Mouse (Mus musculus) Patski (cell line): ENCODE data around the gene Calu. TPM values are rescaled to one million over a fixed set of nuclear protein-coding genes. Genes with fewer than 3 reads are reported as not detected.

ENCODE experiments used
- ATAC-seq: fragments of 100-300 bp; one replicate; pipeline ENCODE4 v1.8.0; 2021
- CTCF ChIA-PET: fragments of 350-600 bp; sonication (Branson Sonifier 250); formaldehyde crosslinking; loops from one replicate; lab custom pipeline; 2022; ENCODE audit warnings: inconsistent platforms; lab: Charles Lee
- POLR2A ChIA-PET: fragments of 350-600 bp; sonication (Branson Sonifier 250); formaldehyde crosslinking; loops from one replicate; lab custom pipeline; 2022; ENCODE audit warnings: antibody characterized with exemption, inconsistent platforms; lab: Charles Lee
- DNase-seq: peaks from one replicate; pipeline ENCODE4 v3.0.0-alpha.2; 2011; ENCODE audit warnings: low read depth, low spot score
- H3K27me3 ChIP-seq: fragments of 371-371 bp; one replicate; pipeline ENCODE4 v1.5.1; 2021
- CTCF ChIP-seq: fragments of 100-300 bp; IDR thresholded peaks from one replicate; pipeline ENCODE4 v1.5.1; 2021
- in situ Hi-C: fragments of 300-500 bp; cut with MboI; formaldehyde crosslinking; loops from 3 replicates; pipeline ENCODE4 v1.11.1; 2018; ENCODE audit warnings: low pct_unique_long_range_greater_than_20kb, mixed read lengths
- polyA plus RNA-seq: library from polyadenylated mRNA; unstranded; gene quantifications from one replicate; pipeline ENCODE4 v1.2.3, GENCODE M21; 2021

The Calu gene
- polyA plus RNA-seq, 1 experiment from 2014 or later, result 448 TPM

DNA sequence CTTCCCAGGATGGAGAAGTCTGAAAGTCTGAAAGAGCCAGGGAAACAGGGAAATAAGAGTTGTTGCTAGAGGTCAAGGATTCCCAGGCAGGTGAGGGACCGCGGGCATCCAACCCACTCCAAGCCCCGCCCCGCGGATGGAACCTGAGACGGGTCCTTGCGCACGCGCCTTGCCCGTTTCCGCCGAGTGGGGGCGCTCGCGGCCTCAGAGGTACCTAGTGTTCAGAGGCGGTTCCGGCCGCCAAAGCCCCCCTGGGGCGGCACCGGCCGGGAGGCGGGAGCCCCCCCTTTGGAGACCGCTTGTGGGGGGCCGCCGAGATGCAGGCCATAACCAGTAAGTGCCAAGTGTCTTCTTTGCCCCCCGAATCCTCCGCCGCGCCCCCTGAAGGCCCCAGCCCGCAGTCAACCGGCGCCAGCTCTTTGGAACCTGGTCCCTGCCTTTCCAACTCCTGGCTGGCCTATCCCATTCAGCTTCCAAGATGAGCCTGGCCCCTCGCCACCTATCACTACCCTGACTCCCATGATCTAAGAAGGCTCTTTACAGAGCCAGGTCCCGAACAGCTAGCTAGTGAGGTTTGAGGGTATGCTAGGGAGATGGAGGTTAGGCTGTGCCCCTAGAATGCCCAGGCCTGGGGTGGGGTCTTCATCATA, 54.9 kb downstream of the Calu start:
- ChIA-PET CTCF (no interaction called here), POLR2A (no interaction called here)
- in situ Hi-C loops, result no loop called here
- TF ChIP-seq CTCF, result no peak
- no peaks in the 10 kb centered on the region for H3K27me3 ChIP-seq
- DNase-seq (no peak), ATAC-seq (no peak)

DNA sequence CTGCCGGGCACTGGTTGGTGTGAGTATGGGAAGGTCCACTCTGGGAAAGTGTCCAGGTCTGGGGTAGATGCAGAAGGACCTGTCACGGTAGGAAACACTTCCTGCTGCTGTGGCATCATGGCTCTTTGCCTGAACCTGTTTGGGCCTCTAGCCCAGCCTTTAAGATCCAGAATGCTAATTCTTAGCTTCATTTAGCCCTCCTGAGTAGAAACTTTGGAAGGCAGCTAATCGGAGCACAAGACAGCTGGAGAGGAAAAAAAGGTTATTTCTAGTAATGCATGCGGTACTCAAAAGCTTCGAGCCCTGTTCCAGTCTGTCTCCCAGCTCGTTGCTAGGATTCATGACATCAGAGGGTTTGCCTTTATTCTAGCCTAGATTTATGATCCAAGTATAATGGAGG, 58.5 kb downstream of the Calu start:
- DNase-seq, result no peak
- in situ Hi-C loops, result no loop called here
- TF ChIP-seq CTCF, result no peak
- ATAC-seq, result no peak
- H3K27me3 ChIP-seq, result no peaks in the 10 kb centered on the region
- ChIA-PET POLR2A (interaction anchor here (1.1 kb wide), 1 partner anchor 11 kb away, joined by 3 read pairs; no protein-coding TSS in a partner anchor), CTCF (interaction anchor here (1.5 kb wide), 1 partner anchor 16 kb away, joined by 4 read pairs; no protein-coding TSS in a partner anchor)

- POLR2A ChIA-PET, result no interaction called here
- no peaks in the 10 kb centered on the region for H3K27me3 ChIP-seq
- ATAC-seq, result no peak
- no peak for TF ChIP-seq CTCF
- in situ Hi-C loops, result no loop called here
- CTCF ChIA-PET, result interaction anchor here (1.9 kb wide), 1 partner anchor 10 kb away, joined by 5 read pairs; no protein-coding TSS in a partner anchor
- no peak for DNase-seq
These were observed 67.6 kb downstream of the Calu start for GRCm38 (mm10) chr6:29415446-29415845.

DNA sequence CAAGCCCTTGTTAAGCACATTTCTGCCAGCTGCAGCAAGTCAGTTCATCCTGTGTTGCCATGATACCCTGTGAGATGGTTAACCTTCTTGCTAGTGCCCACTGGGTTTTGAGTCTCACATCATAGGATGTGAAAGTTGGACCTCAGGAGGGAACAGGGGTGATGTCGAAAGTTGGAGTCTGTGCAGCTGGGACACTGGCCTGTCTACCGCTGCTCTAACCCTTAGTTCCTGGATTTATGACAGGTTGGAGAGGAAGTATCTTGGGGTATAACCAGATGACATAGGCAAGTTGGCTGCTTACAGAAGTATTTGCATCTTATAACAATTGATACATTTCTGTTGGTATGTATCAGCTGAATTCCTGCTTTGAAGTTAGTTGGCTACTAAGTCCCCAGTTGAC, 72.7 kb downstream of the Calu start:
- in situ Hi-C loops, result no loop called here
- DNase-seq (no peak), ATAC-seq (no peak)
- CTCF ChIA-PET, result no interaction called here
- no peak for TF ChIP-seq CTCF
- POLR2A ChIA-PET, result interaction anchor here (2.3 kb wide), 1 partner anchor 9 kb away, joined by 5 read pairs; no protein-coding TSS in a partner anchor
- no peaks in the 10 kb centered on the region for H3K27me3 ChIP-seq

DNA sequence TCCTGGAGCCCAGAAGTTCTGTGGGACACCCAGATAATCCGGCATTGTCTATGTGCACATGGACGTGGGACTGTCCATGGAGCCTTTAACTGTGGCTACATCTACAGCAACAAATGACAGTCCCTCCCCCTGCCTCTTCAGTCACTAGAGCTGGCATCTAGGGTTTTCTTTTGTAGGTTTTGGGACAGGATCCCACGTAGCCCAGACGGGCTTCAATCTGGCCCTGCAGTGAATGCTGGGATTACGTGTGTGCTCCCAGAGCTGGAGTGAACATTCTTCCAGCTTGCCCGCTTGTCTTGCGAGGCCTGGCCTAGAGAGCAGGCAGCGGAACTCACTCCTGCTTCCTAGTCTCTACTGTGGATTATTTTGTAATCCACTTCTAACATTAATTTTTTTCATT, 77.2 kb downstream of the Calu start:
- in situ Hi-C loops, result no loop called here
- no peaks in the 10 kb centered on the region for H3K27me3 ChIP-seq
- ChIA-PET POLR2A (interaction anchor here (0.8 kb wide), 1 partner anchor 850 kb away, joined by 3 read pairs; no protein-coding TSS in a partner anchor), CTCF (interaction anchor here (1.0 to 1.4 kb wide), 2 partner anchors 10 to 12 kb away, joined by 3 to 5 read pairs; no protein-coding TSS in a partner anchor)
- DNase-seq (no peak), ATAC-seq (no peak)
- no peak for TF ChIP-seq CTCF

GRCm38 (mm10) chr6:29426331-29426730, 78.5 kb downstream of the Calu start:
- in situ Hi-C loops, result no loop called here
- no peak for TF ChIP-seq CTCF

More at GRCm38 (mm10) chr6:29426331-29426730, 78.5 kb downstream of the Calu start:
- CTCF ChIA-PET, result interaction anchor here (1.4 kb wide), 1 partner anchor 11 kb away, joined by 5 read pairs; no protein-coding TSS in a partner anchor
- ATAC-seq (no peak), DNase-seq (no peak)
- POLR2A ChIA-PET, result no interaction called here
- H3K27me3 ChIP-seq, result no peaks in the 10 kb centered on the region

Other genes starting within 250 kb of the Calu start
- 50.0 TPM for gene Rbm28, start 183.1 kb upstream of the Calu start, polyA plus RNA-seq
- 0.06 TPM for gene Prrt4, start 168.5 kb upstream of the Calu start, polyA plus RNA-seq
- gene Impdh1, start 131.7 kb upstream of the Calu start, polyA plus RNA-seq, result 28.2 TPM
- 14.0 TPM for gene Hilpda, start 75.6 kb upstream of the Calu start, polyA plus RNA-seq
- gene Fam71f2, start 68.5 kb upstream of the Calu start, polyA plus RNA-seq, result 0.12 TPM
- gene Fam71f1, start 28.9 kb upstream of the Calu start, polyA plus RNA-seq, result 0.18 TPM
- gene Opn1sw, start 40.4 kb downstream of the Calu start, polyA plus RNA-seq, result 0.28 TPM
- gene Ccdc136, start 48.2 kb downstream of the Calu start, polyA plus RNA-seq, result 27.6 TPM
- 94.6 TPM for gene Flnc, start 85.2 kb downstream of the Calu start, polyA plus RNA-seq
- 300 TPM for gene Atp6v1f, start 119.6 kb downstream of the Calu start, polyA plus RNA-seq
- gene Atp6v1fnb, start 123.4 kb downstream of the Calu start, polyA plus RNA-seq, result not detected
- gene Kcp, start 159.9 kb downstream of the Calu start, polyA plus RNA-seq, result 0.85 TPM
- 0.45 TPM for gene Irf5, start 178.6 kb downstream of the Calu start, polyA plus RNA-seq